Mouse (Mus musculus) liver, embryonic 16.5 days (tissue): ENCODE data around the gene Kcnj1. TPM values are rescaled to one million over a fixed set of nuclear protein-coding genes. Genes with fewer than 3 reads are reported as not detected.

Source experiments
- ATAC-seq: fragments of 200-750 bp; cut with Nextera tagmentation; 2 replicates; pipeline ENCODE4 v1.8.0; 2017; ENCODE audit warnings: low read depth, mild to moderate bottlenecking, moderate number of reproducible peaks, moderate library complexity
- H3K27ac ChIP-seq: fragments of 300-500 bp; sonication (generic); 2 replicates; pipeline ENCODE4 v1.5.1; 2014; ENCODE audit warnings: mild to moderate bottlenecking, low read length
- H3K27me3 ChIP-seq: fragments of 300-500 bp; sonication (generic); 2 replicates; pipeline ENCODE4 v1.6.1; 2014; ENCODE audit warnings: low read depth, low read length, mixed read lengths; ENCODE audit not compliant: control insufficient read depth, insufficient read depth
- H3K36me3 ChIP-seq: fragments of 300-500 bp; sonication (generic); 2 replicates; pipeline ENCODE4 v1.6.1; 2014; ENCODE audit warnings: mild to moderate bottlenecking; ENCODE audit not compliant: control insufficient read depth, insufficient read depth
- H3K4me1 ChIP-seq: fragments of 300-500 bp; sonication (generic); 2 replicates; pipeline ENCODE4 v1.6.1; 2014; ENCODE audit warnings: low read depth, low read length, mixed read lengths; ENCODE audit not compliant: control insufficient read depth
- H3K4me2 ChIP-seq: fragments of 300-500 bp; sonication (generic); 2 replicates; pipeline ENCODE4 v1.6.1; 2014; ENCODE audit warnings: low read depth, low read length, mixed read lengths
- H3K4me3 ChIP-seq: fragments of 300-500 bp; sonication (generic); 2 replicates; pipeline ENCODE4 v1.5.1; 2014; ENCODE audit warnings: low read depth, mild to moderate bottlenecking, low read length
- H3K9ac ChIP-seq: fragments of 300-500 bp; sonication (generic); 2 replicates; pipeline ENCODE4 v1.6.1; 2014; ENCODE audit warnings: low read depth, low read length
- H3K9me3 ChIP-seq: fragments of 300-500 bp; sonication (generic); replicated peaks from 2 replicates; pipeline ENCODE4 v1.6.1; 2016; ENCODE audit warnings: low read length; ENCODE audit not compliant: control insufficient read depth
- WGBS: fragments of 180-500 bp; shearing (Covaris S2); extraction: QIAGEN DNeasy Blood & Tissue Kit; methylation state at CpG from one replicate; pipeline ENCODE4 v1.1.7; 2014; ENCODE audit not compliant: insufficient replicate concordance; 5-methylcytosine and 5-hydroxymethylcytosine counted together
- polyA plus RNA-seq: library from polyadenylated mRNA; unstranded; fragments of >200 nt; fragmentation: Nextera tagmentation; extraction: Ambion mirVana; gene quantifications from 2 replicates; pipeline ENCODE4 v1.2.1, GENCODE M21; 2015

Kcnj1 gene
- polyA plus RNA-seq, 1 experiment from 2014 or later: not detected

DNA sequence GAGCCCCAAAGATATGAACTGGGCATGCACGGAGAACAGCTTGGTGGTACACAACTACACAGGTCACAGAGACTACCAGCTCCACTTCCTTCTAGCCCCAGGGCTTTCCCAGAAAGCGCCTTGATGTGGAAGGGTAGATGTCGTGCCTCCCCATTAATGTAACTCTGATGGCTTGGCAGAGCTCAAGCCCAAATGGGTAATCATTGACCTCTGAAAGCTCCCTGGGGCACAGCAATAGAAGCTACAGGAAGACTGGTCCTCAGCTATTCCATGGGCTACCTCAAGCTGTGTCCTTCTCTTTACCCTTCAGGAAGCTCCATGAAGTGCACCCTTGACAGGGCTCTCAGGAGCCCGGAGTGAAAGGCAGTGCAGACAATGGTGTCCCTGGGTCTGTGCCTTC lies 12.6 kb downstream of the Kcnj1 start:
- Histone ChIP-seq H3K9ac (no peak overlapping the region), H3K36me3 (no peaks in the 10 kb centered on the region)
- 62% methylated on average over 4 of the region's 4 CpGs for WGBS

DNA sequence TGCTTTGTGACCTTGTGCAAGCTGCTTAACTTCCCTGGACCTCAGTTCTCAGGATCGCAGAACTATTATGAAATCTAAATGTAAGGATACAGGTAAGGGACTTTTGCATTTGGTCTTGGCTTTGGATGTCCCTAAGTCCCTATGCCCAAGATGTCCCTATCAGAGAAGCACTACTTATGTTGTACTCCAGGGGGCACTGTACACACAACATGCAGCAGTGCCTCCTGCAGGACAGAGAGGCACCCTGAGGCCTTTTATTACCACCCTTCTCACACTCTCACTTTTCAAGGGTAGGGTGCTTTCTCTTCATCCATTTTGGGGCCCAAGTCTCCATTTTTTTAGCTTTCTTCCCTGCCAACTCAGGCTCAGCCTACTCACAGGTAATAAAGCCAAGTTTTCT lies 15.8 kb downstream of the Kcnj1 start:
- Histone ChIP-seq H3K9me3 (no peaks in the 10 kb centered on the region), H3K4me3 (no peak overlapping the region), H3K36me3 (no peaks in the 10 kb centered on the region), H3K27me3 (no peaks in the 10 kb centered on the region), H3K4me2 (no peak overlapping the region), H3K9ac (no peak overlapping the region), H3K4me1 (no peaks in the 10 kb centered on the region), H3K27ac (no peak overlapping the region)
- no peak for ATAC-seq
- WGBS: 65% methylated on average over 1 of the region's 1 CpGs

More for the DNA sequence above, 12.6 kb downstream of the Kcnj1 start:
- Histone ChIP-seq H3K27me3 (no peaks in the 10 kb centered on the region), H3K4me2 (no peak overlapping the region), H3K4me1 (no peaks in the 10 kb centered on the region), H3K4me3 (no peak overlapping the region), H3K9me3 (no peaks in the 10 kb centered on the region), H3K27ac (no peak overlapping the region)
- no peak for ATAC-seq

DNA sequence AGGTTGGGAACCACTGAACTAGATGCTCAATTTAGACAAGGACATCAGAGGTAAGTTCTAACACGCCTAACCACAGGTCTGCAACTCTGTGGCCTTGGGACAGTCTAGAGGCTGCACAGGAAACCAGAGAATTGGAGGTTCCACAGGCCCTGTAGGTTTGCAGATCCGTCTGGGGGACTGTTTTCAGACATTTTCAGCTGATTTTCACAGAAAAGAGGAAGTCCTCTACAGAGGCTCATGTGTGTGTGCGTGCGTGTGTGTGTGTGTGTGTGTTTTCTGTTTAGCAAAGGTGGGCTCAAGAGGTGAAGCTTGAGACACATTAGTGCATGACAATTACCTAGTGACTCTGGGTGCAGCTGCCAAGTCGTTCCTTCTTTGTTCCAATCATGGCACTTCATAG lies 18.8 kb downstream of the Kcnj1 start:
- Histone ChIP-seq H3K4me2 (no peak overlapping the region), H3K9me3 (no peaks in the 10 kb centered on the region), H3K27ac (no peak overlapping the region), H3K4me1 (no peaks in the 10 kb centered on the region), H3K27me3 (no peaks in the 10 kb centered on the region), H3K4me3 (no peak overlapping the region), H3K36me3 (no peaks in the 10 kb centered on the region), H3K9ac (no peak overlapping the region)
- 23% methylated on average over 5 of the region's 5 CpGs for WGBS
- ATAC-seq: no peak

DNA sequence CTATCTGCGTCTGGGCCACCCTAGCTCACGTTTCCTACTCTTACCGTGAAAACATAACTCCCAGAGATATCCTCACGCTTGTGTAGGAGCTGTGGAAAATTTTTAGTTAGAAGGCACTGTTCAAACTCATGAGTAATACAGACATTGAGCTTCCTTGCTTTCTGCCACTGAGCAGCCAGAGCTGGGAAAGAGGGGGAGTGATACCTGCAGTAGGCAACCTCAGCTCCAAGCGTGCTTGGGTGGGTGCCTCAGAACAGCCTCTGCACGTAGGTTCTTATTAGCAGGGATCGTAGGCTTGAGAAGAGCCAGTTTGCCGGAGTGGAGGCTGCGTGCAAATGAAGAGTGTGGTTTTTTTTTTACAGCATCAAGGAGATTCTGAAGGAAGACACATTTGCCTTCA lies 19.4 kb downstream of the Kcnj1 start:
- H3K9ac ChIP-seq: no peak overlapping the region
- no peaks in the 10 kb centered on the region for H3K9me3 ChIP-seq
- 64% methylated on average over 9 of the region's 9 CpGs for WGBS
- no peak overlapping the region for H3K4me3 ChIP-seq
- H3K27me3 ChIP-seq: no peaks in the 10 kb centered on the region
- H3K4me2 ChIP-seq: no peak overlapping the region
- no peak for ATAC-seq
- H3K36me3 ChIP-seq: no peaks in the 10 kb centered on the region
- no peaks in the 10 kb centered on the region for H3K4me1 ChIP-seq
- no peak overlapping the region for H3K27ac ChIP-seq

DNA sequence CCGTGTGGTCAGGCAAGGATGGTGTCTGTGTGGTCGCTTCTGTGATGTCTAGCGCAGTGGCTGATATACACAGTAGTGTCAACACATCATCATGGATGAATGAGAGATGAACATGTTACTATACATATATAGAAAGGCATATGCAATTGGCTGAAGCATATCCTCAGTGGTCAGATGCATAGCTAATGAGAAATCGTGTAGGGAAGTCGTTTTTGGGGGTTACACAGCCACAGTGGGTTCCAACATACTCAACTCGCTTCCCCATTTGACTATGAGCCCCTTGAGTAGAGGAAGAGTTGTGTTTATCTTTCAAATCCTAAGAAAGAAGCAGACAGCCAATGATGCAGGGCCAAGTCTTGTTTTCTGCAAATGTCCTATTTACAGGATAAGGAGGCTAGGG lies 20.4 kb downstream of the Kcnj1 start:
- H3K27me3 ChIP-seq: no peaks in the 10 kb centered on the region
- no peak overlapping the region for H3K4me2 ChIP-seq
- no peak overlapping the region for H3K27ac ChIP-seq
- no peaks in the 10 kb centered on the region for H3K4me1 ChIP-seq
- 49% methylated on average over 6 of the region's 6 CpGs for WGBS
- no peak for ATAC-seq
- no peak overlapping the region for H3K4me3 ChIP-seq
- H3K9ac ChIP-seq: no peak overlapping the region
- no peaks in the 10 kb centered on the region for H3K36me3 ChIP-seq
- no peaks in the 10 kb centered on the region for H3K9me3 ChIP-seq

DNA sequence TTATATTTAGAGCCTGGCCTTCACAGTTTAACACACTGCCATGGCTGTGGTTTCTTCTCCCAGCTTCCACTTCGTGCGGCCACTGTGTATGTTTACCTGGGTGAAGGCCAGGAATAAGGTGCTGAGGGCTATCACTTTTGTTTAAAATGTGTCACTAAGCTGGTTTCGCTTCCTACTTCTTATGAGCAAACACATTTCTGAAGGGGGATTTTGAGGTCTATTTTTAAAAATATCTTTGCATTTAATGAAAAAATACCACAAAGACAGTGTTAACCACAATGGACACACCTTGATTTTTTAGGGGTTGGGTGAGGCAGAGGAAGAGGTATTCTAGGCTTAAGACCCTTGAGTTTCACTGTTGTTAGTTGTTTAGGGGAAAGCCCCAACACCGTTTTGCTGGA lies 22.5 kb downstream of the Kcnj1 start:
- Histone ChIP-seq H3K36me3 (no peaks in the 10 kb centered on the region), H3K4me2 (no peak overlapping the region), H3K4me3 (no peak overlapping the region), H3K9me3 (no peaks in the 10 kb centered on the region), H3K4me1 (no peaks in the 10 kb centered on the region), H3K9ac (no peak overlapping the region), H3K27ac (no peak overlapping the region), H3K27me3 (no peaks in the 10 kb centered on the region)
- 45% methylated on average over 4 of the region's 4 CpGs for WGBS
- no peak for ATAC-seq

DNA sequence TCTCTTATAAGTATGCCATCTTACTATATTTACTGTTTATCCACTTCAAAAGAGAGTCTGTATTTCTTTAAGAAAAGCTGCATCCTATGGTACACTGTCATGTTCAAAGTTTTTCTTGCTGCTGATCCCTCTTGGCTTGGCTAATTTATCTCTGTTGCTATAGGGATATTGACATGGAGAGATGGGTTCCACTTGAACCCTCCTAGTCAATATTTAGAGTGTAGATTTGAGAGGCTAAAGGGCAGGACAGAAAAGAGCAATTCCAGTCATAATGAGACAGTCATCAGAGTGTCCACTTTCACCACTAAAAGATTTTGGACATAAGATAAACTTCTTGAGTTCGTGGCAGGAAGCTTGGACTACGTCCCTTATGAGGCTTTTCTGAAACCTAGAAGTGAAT lies 27.9 kb downstream of the Kcnj1 start:
- 11% methylated on average over 2 of the region's 2 CpGs for WGBS
- Histone ChIP-seq H3K9ac (no peak overlapping the region), H3K4me3 (no peak overlapping the region), H3K27me3 (no peaks in the 10 kb centered on the region), H3K4me1 (peaks cover 4% of the 10 kb centered on the region; the same call in 1 of the 2 replicates), H3K9me3 (no peaks in the 10 kb centered on the region), H3K27ac (peak overlapping the region; percentile 83), H3K36me3 (no peaks in the 10 kb centered on the region), H3K4me2 (0 out of 2 replicates have a peak overlapping the region, but pooled peaks have one; percentile 0)
- peak; percentile 75 for ATAC-seq

DNA sequence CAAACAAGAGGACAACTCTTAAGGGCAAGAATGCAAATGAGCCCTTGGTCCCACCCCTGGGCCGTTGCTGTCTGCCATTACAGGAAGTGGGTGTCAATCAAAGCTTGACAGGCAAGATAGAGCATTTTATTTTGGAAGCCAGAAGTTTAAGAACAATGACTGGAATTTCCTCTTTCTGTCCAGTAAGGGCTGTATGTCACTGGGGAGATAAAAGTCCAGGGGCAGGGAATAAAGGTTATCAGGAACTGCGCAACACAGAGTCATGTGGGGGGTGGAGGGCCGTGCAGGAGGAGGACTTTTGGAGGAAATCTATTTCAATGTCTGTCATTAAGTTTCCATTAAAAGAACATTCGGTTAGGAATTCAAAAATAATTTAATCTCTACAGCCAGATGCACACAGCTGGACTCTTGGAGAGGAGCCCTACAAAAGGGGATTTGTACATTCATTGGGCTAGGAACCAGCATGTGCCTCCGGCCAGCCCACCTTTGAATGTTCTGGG lies 28.4 kb downstream of the Kcnj1 start:
- Histone ChIP-seq H3K27me3 (no peaks in the 10 kb centered on the region), H3K4me3 (no peak overlapping the region), H3K9me3 (no peaks in the 10 kb centered on the region), H3K9ac (no peak overlapping the region), H3K4me2 (0 out of 2 replicates have a peak overlapping the region, but pooled peaks have one; percentile 0), H3K36me3 (no peaks in the 10 kb centered on the region), H3K4me1 (peaks cover 4% of the 10 kb centered on the region; the same call in 1 of the 2 replicates), H3K27ac (peak overlapping the region; percentile 83)
- WGBS: 8% methylated on average over 5 of the region's 5 CpGs
- peak; percentile 87 for ATAC-seq

DNA sequence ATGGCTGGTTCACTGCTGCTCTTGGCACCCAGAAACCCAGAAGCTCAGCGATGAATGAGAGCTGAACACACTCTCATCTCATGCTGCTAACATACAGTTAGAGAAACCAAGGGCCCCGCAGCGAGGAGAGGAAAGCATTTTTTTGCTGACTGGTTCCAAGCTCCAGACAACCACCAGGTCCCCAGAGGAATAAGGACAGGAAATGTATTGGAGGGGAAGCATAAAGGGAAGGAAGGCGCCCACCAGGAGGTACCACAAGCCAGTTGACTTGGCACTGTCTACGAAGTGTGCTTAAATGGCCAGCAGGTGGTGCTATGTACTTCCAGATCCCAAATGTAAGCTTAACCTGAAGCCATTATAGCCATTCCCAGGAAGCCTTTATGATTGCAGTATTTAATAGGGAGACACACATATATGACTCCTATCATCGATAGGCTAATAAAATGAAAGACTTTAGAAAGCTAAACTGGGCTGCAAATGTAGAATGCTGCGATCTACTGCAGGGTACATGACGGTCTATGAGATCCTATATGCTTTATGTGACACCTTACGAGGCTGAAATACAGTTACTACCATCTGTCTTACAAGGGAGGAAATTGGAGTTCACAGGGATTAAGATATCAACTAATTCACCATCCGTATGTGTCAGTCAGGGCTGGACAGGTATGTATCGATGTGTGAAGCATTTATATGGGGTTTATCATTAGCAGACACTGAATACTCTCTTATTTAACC lies 33.1 kb downstream of the Kcnj1 start:
- Histone ChIP-seq H3K4me3 (no peak overlapping the region), H3K4me2 (no peak overlapping the region), H3K27ac (no peak overlapping the region), H3K9me3 (no peaks in the 10 kb centered on the region), H3K4me1 (peaks cover 6% of the 10 kb centered on the region; the same call in 1 of the 2 replicates), H3K9ac (no peak overlapping the region), H3K36me3 (no peaks in the 10 kb centered on the region), H3K27me3 (peaks cover 23% of the 10 kb centered on the region)
- whole genome bisulfite sequencing: 33% methylated on average over 11 of the region's 11 CpGs
- no peak for ATAC-seq
